Mouse (Mus musculus) bone marrow, adult 2 months (tissue): ENCODE results near the gene Ufc1.

Experiments
- CTCF ChIP-seq: fragments of 200-500 bp; IDR thresholded peaks from 2 replicates; pipeline ENCODE4 v1.5.1; 2011; ENCODE audit warnings: low read length, control low read depth; ENCODE audit not compliant: control insufficient read depth, insufficient read depth
- POLR2A ChIP-seq: fragments of 200-500 bp; IDR thresholded peaks from 2 replicates; pipeline ENCODE4 v1.6.1; 2011; ENCODE audit warnings: low read depth, mild to moderate bottlenecking, control low read depth, low read length, borderline replicate concordance; ENCODE audit not compliant: control insufficient read depth

DNA sequence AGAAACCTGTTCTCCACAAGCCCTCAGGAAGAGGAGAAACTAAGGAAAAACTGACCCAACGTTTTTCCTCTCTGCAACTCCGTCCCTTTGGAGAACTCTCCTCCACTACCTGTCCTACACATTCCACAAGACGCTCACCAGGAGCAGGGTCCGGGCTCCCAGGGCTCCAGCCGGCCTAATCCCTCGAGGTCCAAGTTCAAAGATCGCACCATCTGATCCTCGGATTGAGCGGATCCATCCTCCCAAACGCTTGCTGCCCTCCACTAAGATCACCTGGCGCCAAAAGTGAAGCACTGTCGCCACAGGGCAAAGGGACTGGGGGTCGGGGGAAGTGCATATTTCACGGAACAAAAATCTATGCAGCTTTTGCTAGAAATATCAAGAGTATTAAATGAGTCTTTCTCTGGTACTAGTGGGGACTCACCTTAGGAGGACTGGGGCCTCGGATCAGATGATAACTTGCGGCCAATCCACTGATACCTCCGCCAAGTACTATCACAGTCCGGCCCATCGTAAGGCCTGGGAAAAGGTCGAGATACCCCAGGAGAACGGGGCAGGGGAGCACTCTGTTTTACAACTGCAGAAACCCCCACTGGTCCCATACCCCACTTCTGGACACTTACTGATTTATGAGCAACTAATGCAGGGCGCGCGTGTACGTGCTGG, 14.4 kb downstream of the Ufc1 start:
- TF ChIP-seq POLR2A (no peak), CTCF (no peak)
